Mouse (Mus musculus) layer of hippocampus, postnatal 10 days (tissue): Measurements from ENCODE around the gene Gdpd5. TPM values are rescaled to one million over a fixed set of nuclear protein-coding genes. Genes with fewer than 3 reads are reported as not detected.

Experiments used
- DNase-seq, 2 experiments: peaks; one replicate each; pipeline ENCODE4 v3.0.0; 2021; ENCODE audit warnings: low spot score in 2 of 2
- long read RNA-seq: library from polyadenylated mRNA; stranded (forward); transcript quantifications from one replicate; pipeline ENCODE4 v2.0.0, GENCODE M21; 2023
- total RNA-seq, 2 experiments: library from RNA; stranded (reverse); gene quantifications; 2 replicates each; pipeline ENCODE4 v1.2.3; 2021

The Gdpd5 gene
- total RNA-seq, result 10 to 100 TPM; 31.4 to 37.4 TPM
- long read RNA-seq, full-length matches to known transcripts, result 11 of 23 reads
- long read RNA-seq, partial matches to known transcripts, result 2 of 23 reads
- long read RNA-seq, other reads (novel, unspliced or antisense), result 10 of 23 reads

GRCm38 (mm10) chr7:99381214-99382087 is at the start of gene Gdpd5:
TSS of gene Gdpd5 (plus strand) at chr7:99381414.
- peak; percentile 100 for DNase-seq

- peak; percentile 84 to 87 for DNase-seq
These were observed 48.3 kb upstream of the Gdpd5 start for GRCm38 (mm10) chr7:99332774-99333480.

GRCm38 (mm10) chr7:99340736-99341135 is 40.5 kb upstream of the Gdpd5 start:
- no peak for DNase-seq

- no peak for DNase-seq
These were observed 37.6 kb upstream of the Gdpd5 start for GRCm38 (mm10) chr7:99343577-99343976.

- no peak for DNase-seq
These were observed 33.9 kb upstream of the Gdpd5 start for GRCm38 (mm10) chr7:99347268-99347667.

GRCm38 (mm10) chr7:99348883-99349282 is 32.3 kb upstream of the Gdpd5 start:
- no peak for DNase-seq

- no peak for DNase-seq
These were observed 31.2 kb upstream of the Gdpd5 start for GRCm38 (mm10) chr7:99349782-99350720.

- DNase-seq, result peak in 1 of 2 experiments; percentile 36
These were observed 30.0 kb upstream of the Gdpd5 start for GRCm38 (mm10) chr7:99351104-99351801.

GRCm38 (mm10) chr7:99351802-99352517 is 29.3 kb upstream of the Gdpd5 start:
- DNase-seq, result peak; percentile 35 to 38

- peak; percentile 48 to 68 for DNase-seq
These were observed 28.5 kb upstream of the Gdpd5 start, which contains the start of gene Serpinh1 for GRCm38 (mm10) chr7:99352526-99353400. TSS of gene Serpinh1 (minus strand) at chr7:99353239.

GRCm38 (mm10) chr7:99355731-99356131 is 25.5 kb upstream of the Gdpd5 start:
- peak; percentile 61 to 77 for DNase-seq

- no peak for DNase-seq
These were observed 24.8 kb upstream of the Gdpd5 start for GRCm38 (mm10) chr7:99356244-99356930.

- no peak for DNase-seq
These were observed 24.0 kb upstream of the Gdpd5 start for GRCm38 (mm10) chr7:99357201-99357600.

- no peak for DNase-seq
These were observed 22.8 kb upstream of the Gdpd5 start for GRCm38 (mm10) chr7:99358371-99358770.

- peak; percentile 58 to 65 for DNase-seq
These were observed 21.0 kb upstream of the Gdpd5 start for GRCm38 (mm10) chr7:99360021-99360802.

GRCm38 (mm10) chr7:99360803-99361414 is 20.3 kb upstream of the Gdpd5 start:
- DNase-seq, result no peak

- DNase-seq, result no peak
These were observed 19.1 kb upstream of the Gdpd5 start for GRCm38 (mm10) chr7:99362137-99362536.
